Mouse (Mus musculus) spleen, postnatal 4 days (tissue): ENCODE measurements around the gene Plxna4.

Source experiments
- DNase-seq, 2 experiments: peaks; one replicate each; pipeline ENCODE4 v3.0.0; 2022; ENCODE audit warnings: low spot score in 2 of 2

Plxna4 gene

GRCm38 (mm10) chr6:32588056-32588671 lies at the start of gene Plxna4:
TSS of gene Plxna4 (minus strand) at chr6:32588192.
- no peak for DNase-seq

GRCm38 (mm10) chr6:32637568-32638183 lies 49.7 kb upstream of the Plxna4 start:
- no peak for DNase-seq

GRCm38 (mm10) chr6:32610712-32611111 lies 22.7 kb upstream of the Plxna4 start:
- no peak for DNase-seq

- DNase-seq = no peak
Measured at GRCm38 (mm10) chr6:32606787-32607186, 18.8 kb upstream of the Plxna4 start.

- no peak for DNase-seq
Measured at GRCm38 (mm10) chr6:32605581-32605980, 17.6 kb upstream of the Plxna4 start.

GRCm38 (mm10) chr6:32604901-32605300 lies 16.9 kb upstream of the Plxna4 start:
- no peak for DNase-seq

- DNase-seq = no peak
Measured at GRCm38 (mm10) chr6:32602130-32602529, 14.1 kb upstream of the Plxna4 start.

GRCm38 (mm10) chr6:32601306-32601705 lies 13.3 kb upstream of the Plxna4 start:
- no peak for DNase-seq

GRCm38 (mm10) chr6:32595591-32595990 lies 7.6 kb upstream of the Plxna4 start:
- DNase-seq = no peak

- peak; percentile 35 to 71 for DNase-seq
Measured at GRCm38 (mm10) chr6:32590979-32591758, 3.2 kb upstream of the Plxna4 start.

GRCm38 (mm10) chr6:32589632-32590031 lies 1.6 kb upstream of the Plxna4 start:
- DNase-seq = no peak

- no peak for DNase-seq
Measured at GRCm38 (mm10) chr6:32587136-32588009, 619 bp downstream of the Plxna4 start.

- no peak for DNase-seq
Measured at GRCm38 (mm10) chr6:32586821-32587135, 1.2 kb downstream of the Plxna4 start.

GRCm38 (mm10) chr6:32586390-32586789 lies 1.6 kb downstream of the Plxna4 start:
- DNase-seq = no peak

GRCm38 (mm10) chr6:32585211-32585610 lies 2.8 kb downstream of the Plxna4 start:
- no peak for DNase-seq

- no peak for DNase-seq
Measured at GRCm38 (mm10) chr6:32584243-32584880, 3.6 kb downstream of the Plxna4 start.

- no peak for DNase-seq
Measured at GRCm38 (mm10) chr6:32583582-32583981, 4.4 kb downstream of the Plxna4 start.

- no peak for DNase-seq
Measured at GRCm38 (mm10) chr6:32571485-32571884, 16.5 kb downstream of the Plxna4 start.

- DNase-seq = no peak
Measured at GRCm38 (mm10) chr6:32570445-32570844, 17.5 kb downstream of the Plxna4 start.

- DNase-seq = no peak
Measured at GRCm38 (mm10) chr6:32569919-32570318, 18.1 kb downstream of the Plxna4 start.

GRCm38 (mm10) chr6:32546915-32547314 lies 41.1 kb downstream of the Plxna4 start:
- no peak for DNase-seq

- no peak for DNase-seq
Measured at GRCm38 (mm10) chr6:32544021-32544420, 44.0 kb downstream of the Plxna4 start.
